Mouse (Mus musculus) activated CD4-positive, CD25-positive, alpha-beta regulatory T cell, adult 4 months (primary cell): ENCODE measurements around the gene Krtap4-2. TPM values are rescaled to one million over a fixed set of nuclear protein-coding genes. Genes with fewer than 3 reads are reported as not detected.
"Not testable (repeated sequence)": the region's sequence is repeated elsewhere in the genome, so short reads cannot be mapped to it uniquely, and the experiment has no call there.

Source experiments
- ATAC-seq: one replicate; pipeline ENCODE4 v1.8.0; 2017
- polyA plus RNA-seq, 2 experiments: library from polyadenylated mRNA; unstranded; fragments of 100-300 nt; shearing (Covaris generic); gene quantifications; one replicate each; pipeline ENCODE4 v1.2.1; 2017

Krtap4-2 gene
- polyA plus RNA-seq: not detected

- ATAC-seq: no peak
Measured at GRCm38 (mm10) chr11:99634653-99635134, at the start of gene Krtap4-2. Gene Krtap4-2, minus strand, starts transcription at chr11:99635084.

GRCm38 (mm10) chr11:99683481-99683880 is 48.6 kb upstream of the Krtap4-2 start:
- no peak for ATAC-seq

DNA sequence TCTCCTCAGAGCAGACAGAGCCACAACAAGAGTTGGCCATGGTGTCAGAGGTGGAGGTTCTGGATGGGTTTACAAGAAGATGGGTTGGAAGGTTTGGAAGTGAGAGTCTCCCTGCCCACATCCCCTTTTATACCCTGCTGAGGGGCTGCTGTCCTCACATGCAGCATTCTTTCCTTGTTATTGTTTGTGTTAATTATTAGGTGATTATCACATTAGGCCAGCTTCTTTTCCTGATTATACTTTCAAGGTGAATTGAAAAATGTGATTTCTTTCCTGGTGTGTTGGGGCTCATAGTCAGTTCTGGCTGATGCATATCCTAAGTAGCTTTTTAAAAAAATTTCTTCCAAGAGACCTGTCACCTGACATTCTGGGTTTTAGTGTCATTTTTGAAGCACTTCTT is 31.0 kb upstream of the Krtap4-2 start, which contains the start of gene Krtap4-6:
Gene Krtap4-6, minus strand, starts transcription at position 101 of the 400 bp plus-strand sequence.
- no peak for ATAC-seq

GRCm38 (mm10) chr11:99662802-99663201 is 27.9 kb upstream of the Krtap4-2 start:
- no peak for ATAC-seq

GRCm38 (mm10) chr11:99659256-99659655 is 24.4 kb upstream of the Krtap4-2 start:
- no peak for ATAC-seq

DNA sequence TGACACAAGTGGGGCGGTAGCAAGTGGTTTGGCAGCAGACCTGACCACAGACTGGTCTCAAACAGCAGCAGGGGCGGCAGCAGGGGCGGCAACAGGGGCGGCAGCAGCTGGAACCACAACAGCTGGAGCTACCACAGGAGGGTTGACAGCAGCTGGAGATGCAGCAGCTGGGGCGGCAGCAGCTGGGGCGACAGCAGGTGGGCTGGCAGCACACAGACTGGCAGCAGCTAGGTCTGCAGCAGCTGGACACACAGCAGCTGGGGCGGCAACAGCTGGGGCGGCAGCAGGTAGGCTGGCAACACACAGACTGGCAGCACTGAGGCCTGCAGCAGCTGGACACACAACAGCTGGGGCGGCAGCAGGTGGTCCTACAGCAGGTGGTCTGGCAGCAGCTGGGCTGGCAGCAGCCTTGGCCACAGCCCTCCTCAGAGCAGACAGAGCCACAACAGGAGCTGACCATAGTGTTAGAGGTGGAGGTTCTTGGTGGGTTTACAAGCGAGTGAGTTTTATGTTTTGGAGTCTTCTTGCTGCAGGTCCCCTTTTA is 23.7 kb upstream of the Krtap4-2 start, which contains the start of gene Gm11563:
Gene Gm11563, minus strand, starts transcription at position 494 of the 544 bp plus-strand sequence.
- ATAC-seq: not testable (repeated sequence)

DNA sequence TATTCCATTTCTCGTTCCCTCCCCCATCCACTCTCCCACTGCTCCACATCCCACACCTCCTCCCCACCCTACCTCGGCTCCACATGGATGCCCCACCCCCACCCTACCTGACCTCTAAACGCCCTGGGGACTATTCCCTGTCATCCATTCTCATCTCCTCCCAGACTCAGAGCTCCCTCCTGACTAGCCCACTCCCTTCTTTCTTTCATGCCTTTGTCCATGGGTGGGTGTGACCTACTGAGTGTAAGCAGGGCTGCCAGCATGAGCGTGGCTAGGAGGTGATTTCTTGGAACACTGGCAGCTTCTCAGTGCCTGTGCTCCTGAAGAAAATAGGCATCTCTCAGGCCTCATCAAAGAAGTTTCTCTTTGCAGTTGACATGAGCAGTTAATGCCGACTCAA is 22.2 kb upstream of the Krtap4-2 start:
- ATAC-seq: no peak

GRCm38 (mm10) chr11:99650136-99650535 is 15.3 kb upstream of the Krtap4-2 start, which contains the start of gene Gm11555:
Gene Gm11555, minus strand, starts transcription at chr11:99650236.
- ATAC-seq: no peak

GRCm38 (mm10) chr11:99646444-99646843 is 11.6 kb upstream of the Krtap4-2 start:
- ATAC-seq: no peak

- no peak for ATAC-seq
Measured at GRCm38 (mm10) chr11:99644351-99644750, 9.5 kb upstream of the Krtap4-2 start.

DNA sequence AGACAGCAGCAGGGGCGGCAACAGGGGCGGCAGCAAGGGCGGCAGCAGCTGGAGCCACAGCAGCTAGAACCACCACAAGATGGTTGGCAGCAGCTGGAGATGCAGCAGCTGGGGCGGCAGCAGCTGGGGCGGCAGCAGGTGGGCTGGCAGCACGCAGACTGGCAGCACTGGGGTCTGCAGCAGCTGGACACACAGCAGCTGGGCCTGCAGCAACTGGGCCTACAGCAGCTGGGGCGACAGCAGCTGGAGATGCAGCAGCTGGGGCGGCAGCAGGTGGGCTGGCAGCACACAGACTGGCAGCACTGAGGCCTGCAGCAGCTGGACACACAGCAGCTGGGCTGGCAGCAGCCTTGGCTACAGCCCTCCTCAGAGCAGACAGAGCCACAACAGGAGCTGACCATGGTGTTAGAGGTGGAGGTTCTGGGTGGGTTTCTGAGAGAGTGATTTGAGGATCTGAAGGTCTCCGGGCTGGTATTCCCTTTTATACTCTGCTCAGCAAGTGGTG is 8.8 kb upstream of the Krtap4-2 start, which contains the start of gene Krtap4-7:
Gene Krtap4-7, minus strand, starts transcription at position 455 of the 505 bp plus-strand sequence.
- not testable (repeated sequence) for ATAC-seq

DNA sequence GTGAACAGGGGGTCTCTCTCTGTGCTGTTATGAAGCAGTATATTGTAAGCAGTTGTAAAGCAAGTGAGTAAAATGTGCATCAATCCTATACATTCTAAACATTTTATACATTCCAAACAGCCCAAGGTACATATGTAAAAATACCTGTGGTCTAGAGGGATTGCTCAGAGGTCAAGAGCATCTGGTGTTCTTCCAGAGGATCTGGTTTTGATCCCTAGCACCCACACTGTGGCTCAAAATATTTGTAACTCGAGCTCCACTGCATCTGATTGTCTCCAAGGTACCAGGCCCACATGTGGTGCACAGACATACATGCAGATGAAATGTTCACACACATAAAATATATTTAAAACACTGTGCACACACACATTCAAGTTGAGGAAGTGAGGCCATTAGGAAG is 6.0 kb upstream of the Krtap4-2 start:
- no peak for ATAC-seq

GRCm38 (mm10) chr11:99637086-99637485 is 2.2 kb upstream of the Krtap4-2 start:
- no peak for ATAC-seq

- ATAC-seq: no peak
Measured at GRCm38 (mm10) chr11:99633293-99633692, 1.6 kb downstream of the Krtap4-2 start.

- no peak for ATAC-seq
Measured at GRCm38 (mm10) chr11:99630890-99631289, 4.0 kb downstream of the Krtap4-2 start.

DNA sequence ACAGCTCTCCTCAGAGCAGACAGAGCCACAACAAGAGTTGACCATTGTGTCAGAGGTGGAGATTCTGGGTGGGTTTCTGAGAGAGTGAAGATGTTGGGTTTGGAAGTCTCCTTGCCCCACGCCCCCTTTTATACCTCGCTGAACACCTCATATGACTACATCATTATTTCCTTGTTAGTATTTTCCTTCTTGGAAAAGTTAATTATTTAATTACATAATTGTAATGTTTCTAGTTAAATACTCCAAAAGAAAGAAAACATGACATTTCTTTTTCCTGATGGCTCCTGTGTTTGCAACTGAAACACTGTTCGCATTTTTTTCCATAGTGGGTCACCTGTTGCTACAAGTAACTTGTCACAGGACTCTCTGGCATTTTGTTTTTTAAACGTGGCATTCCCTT is 6.7 kb downstream of the Krtap4-2 start, which contains the start of gene Krtap4-1:
Gene Krtap4-1, minus strand, starts transcription at position 101 of the 400 bp plus-strand sequence.
- no peak for ATAC-seq

DNA sequence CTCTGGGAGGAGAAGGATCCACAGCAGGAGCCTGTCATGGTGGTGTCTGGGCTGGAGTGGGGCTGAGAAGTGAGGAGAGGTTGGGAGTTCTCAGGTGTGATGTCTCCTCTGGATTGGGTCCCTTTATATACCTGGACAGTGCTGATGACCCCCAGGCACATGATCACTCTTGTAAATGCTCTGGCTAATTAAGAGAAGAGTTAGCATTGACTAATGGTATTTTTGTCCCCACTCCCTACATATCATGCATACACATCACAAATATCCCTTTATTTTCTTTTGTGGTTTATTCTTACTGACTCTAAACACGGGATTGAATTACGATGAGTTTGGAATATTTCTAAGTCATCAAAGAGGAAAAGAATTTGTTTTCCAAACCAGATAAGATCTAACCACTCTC is 14.5 kb downstream of the Krtap4-2 start, which contains the start of gene Gm11562:
Gene Gm11562, minus strand, starts transcription at position 101 of the 400 bp plus-strand sequence.
- ATAC-seq: no peak

DNA sequence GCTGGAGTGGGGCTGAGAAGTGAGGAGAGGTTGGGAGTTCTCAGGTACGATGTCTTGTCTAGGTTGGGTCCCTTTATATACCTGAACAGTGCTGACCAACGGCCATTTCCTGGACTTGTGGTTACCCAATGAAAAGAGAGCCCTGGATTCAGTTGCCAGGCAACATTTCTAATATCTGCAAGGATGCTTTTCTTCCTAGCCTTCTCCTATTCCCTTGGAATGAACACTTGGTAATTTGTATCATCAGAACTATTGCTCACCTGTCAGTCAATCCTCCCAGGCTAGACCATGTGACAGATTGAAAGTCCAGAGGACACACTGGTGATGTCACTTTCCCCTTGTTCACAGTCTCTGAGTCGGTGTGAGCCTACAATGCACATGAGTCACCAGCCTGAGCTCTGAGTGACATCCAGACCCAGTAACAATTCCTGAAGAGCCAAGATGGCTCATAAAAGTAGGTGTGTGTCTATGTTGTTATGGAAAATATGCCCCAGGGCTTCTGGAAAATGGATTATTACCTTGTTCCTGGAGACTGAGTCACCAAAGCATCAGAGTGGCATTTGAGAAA is 20.0 kb downstream of the Krtap4-2 start, which contains the start of gene Krtap2-4:
Gene Krtap2-4, minus strand, starts transcription at position 51 of the 568 bp plus-strand sequence.
- ATAC-seq: no peak

DNA sequence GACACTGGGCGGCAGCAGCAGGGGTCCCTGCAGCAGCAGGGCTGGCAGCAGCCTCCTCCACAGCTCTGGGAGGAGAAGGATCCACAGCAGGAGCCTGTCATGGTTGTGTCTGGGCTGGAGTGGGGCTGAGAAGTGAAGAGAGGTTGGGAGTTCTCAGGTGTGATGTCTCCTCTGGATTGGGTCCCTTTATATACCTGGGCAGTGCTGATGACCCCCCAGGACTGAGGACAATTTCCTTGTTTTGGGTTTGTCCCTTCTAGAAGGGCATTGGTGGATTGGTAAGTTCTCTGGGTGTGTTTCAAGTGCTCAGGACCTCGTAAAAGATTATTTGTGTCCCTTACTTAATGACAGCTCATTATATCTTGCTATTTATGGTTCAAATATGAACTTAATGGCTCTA is 24.8 kb downstream of the Krtap4-2 start, which contains the start of gene Gm11937:
Gene Gm11937, minus strand, starts transcription at position 101 of the 400 bp plus-strand sequence.
- not testable (repeated sequence) for ATAC-seq

GRCm38 (mm10) chr11:99609126-99609525 is 25.8 kb downstream of the Krtap4-2 start:
- no peak for ATAC-seq

- not testable (repeated sequence) for ATAC-seq
Measured at GRCm38 (mm10) chr11:99603208-99603607, 31.7 kb downstream of the Krtap4-2 start, which contains the start of gene Gm11938. Gene Gm11938, minus strand, starts transcription at chr11:99603308.

DNA sequence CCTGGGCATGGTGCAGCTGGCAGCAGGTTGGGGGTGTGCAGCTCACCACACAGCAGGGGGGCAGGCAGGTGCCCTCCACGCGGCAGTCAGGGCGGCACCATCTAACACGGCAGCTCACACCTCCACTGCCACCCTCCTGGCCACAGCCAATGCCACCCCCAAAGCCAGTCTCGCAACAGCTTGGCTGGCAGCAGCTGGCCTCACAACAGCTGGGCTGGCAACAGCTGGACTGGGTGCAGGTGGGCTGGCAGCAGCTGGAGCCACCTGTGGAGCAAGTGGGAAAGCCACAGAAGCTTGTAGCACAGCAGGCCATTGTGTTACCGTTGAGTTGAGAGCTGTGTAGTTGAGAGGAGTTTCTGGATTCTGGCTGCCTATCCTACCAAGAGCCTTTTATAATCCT is 37.1 kb downstream of the Krtap4-2 start, which contains the start of gene Krtap9-3:
Gene Krtap9-3, minus strand, starts transcription at position 364 of the 400 bp plus-strand sequence.
- ATAC-seq: not testable (repeated sequence)

- ATAC-seq: no peak
Measured at GRCm38 (mm10) chr11:99590981-99591380, 43.9 kb downstream of the Krtap4-2 start, which contains the start of gene Krtap1-3. Gene Krtap1-3, minus strand, starts transcription at chr11:99591339.
